Mouse (Mus musculus) frontal cortex, adult 2 months (tissue): Measurements from ENCODE around the gene Arid5b. TPM values are rescaled to one million over a fixed set of nuclear protein-coding genes. Genes with fewer than 3 reads are reported as not detected.
A peak's percentile ranks its signal among the peaks of the same experiment; 100 is the strongest.

Experiments
- DNase-seq, 2 experiments: peaks; one replicate each; pipeline ENCODE4 v3.0.0; 2022; ENCODE audit warnings: low spot score in 1 of 2; ENCODE audit errors: extremely low spot score in 1 of 2
- polyA plus RNA-seq: library from polyadenylated mRNA; depleted of rRNA; stranded (reverse); fragments of >200 nt; gene quantifications from 2 replicates; pipeline ENCODE4 v1.2.3, GENCODE M21; 2012

The Arid5b gene
- polyA plus RNA-seq, 1 experiment: 9.1 TPM

DNA sequence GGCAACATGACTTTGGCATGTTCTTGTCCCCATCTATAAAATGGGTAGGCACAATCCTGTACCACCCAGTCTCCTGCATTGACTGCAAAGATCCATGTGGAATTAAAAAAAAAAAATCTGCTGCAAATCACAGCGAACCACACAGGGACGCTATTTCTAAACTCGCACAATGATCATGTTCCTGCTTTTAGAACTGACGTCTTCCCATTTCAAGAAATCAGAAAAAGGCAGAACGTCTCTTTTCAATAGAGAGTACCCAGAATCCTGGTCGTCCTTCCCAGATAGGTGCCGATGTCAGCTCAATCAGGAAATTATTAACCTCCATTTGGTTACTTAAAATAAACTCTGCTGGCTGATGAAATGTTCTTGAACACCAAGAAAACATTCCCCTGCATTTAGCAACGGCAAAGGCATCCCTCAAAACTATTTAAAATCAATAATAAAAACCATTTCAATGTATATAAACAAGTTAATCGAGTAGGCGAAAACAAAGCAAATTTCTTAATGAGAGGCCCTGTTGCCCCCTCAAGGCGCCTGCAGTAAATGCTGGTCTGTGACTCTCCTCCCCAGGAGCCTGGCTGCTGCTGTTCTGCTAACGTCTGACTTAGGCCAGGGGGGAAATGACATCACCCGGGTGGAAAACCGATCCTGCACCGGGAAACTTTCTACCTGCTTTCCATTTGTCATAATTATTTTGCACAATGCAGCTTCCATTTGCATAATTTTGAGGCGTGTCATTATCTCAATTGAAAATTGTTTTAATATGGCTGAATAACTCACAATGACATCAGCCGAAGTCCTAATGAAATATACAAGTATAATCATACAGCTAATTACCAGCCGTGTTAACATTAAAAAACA lies 3.4 kb downstream of the Arid5b start:
- peak in 1 of 2 experiments; percentile 64 for DNase-seq

DNA sequence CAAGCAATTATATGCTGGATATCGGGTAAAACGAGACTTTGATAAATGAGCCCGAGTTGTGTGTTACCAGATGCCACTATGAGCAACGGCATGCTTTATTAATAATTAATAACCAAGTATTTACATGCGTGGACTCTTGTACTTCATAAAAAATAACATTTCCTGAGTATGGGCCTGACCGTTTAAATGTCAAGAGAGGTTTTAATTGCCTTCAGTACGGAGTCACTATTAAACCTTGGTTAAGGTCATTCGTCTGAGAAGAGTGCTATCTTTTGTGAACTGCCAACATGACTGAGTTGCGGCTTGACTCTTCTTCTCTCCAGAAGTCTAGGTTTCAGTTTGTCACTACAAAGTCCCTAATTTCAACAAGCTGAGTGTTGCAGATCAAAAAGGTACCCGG lies 8.8 kb downstream of the Arid5b start:
- DNase-seq: no peak

DNA sequence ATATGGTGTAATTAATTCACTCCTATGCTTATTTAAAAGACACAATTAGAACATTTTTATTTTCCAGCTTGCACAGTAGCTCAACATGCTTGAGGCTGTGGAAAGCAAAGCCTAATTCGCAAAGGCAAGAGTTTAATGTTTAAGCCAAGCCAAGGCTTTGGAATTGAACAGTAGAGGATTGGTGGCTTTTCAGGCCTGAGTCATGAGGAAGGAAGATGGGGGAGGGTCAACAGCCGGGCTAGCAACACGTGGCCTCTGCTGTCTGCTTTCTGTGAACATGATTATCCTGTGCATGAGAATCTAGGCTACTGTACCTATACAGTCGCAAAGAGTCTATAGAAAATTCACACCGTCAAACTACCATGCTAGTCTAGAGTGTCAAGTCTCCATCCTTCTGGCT lies 9.9 kb downstream of the Arid5b start:
- no peak for DNase-seq

DNA sequence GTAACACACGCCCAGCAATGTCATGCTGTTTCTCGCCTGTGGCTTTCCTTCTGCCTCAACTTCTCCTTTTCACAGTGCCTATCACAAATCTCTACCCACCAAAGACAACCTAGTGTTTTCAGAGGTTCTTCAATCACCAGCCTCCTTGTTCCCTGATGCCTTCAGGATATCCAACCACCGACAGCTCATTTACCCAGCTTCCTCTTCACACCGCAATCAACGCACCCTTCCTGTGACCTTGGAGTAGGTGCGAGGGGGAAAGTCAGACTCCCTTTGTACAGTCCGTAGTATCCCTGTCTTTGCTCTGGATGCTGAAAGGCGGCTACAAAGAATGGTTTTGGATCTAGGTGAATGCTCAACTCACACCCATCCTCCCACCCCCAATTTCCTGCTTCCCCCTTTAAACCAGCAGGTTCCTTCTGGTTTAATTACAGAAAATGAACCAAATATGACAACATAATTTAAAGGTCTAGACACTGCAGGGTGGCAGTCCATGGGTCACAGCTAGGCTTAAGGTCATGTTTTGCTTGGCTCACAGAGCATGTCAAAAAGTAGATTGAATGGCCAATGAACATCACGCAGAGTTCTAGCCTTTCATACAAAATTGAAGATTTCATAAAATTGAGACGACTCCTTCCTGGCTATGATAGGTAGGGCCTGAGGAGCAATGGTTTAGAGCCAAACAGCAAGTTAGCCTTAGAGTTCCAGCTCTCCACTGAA lies 14.4 kb downstream of the Arid5b start:
- DNase-seq: no peak

DNA sequence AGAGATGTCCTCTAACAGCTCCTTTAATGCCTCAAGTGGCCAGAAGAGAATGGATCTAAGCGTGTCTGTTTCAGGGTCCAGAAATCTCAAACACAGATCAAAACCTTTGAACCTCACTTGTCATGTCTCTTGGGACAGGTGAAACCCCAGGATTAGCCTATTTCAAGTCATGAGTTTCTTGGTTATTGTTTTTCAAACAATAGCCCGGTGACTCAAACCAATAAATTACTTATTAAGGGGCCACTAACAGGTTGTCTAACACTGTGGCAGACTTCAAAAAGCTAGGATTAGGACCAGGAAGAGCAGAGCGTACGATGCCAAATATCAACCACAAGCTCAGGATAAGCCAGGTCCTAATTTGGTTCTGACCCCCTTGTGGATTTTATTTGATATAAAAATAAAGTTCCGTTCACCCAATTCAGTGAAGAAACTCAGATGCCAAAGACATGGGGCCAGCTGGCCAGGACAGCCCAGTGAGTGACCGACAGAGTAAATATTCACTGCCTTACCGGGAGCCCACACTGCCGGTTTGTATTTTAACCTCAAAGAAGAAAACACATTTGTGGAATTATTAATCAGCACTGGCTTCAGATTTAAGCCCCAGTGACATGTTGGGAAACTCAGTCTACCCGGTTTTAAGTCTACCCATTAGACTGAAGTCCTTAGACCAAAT lies 15.1 kb downstream of the Arid5b start:
- no peak for DNase-seq

DNA sequence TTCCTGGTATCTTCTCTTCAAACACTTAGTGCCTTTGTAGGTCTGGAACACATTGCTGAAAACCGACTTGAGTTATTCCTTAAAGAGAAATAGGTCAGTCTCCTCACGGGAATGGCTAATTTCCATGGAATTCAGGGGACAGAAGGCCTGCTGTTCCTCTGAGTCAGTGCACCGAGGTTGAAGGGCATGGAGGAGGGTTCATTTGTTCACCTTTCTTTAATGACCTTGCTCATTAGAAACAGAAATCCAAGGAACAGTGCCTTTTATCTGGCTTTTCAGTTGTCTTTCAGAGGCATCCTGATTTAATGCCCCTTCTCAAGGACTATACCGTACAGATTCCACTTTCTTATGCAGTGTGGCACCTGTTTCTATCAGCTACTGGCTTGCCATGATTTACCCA lies 18.9 kb downstream of the Arid5b start:
- DNase-seq: no peak

DNA sequence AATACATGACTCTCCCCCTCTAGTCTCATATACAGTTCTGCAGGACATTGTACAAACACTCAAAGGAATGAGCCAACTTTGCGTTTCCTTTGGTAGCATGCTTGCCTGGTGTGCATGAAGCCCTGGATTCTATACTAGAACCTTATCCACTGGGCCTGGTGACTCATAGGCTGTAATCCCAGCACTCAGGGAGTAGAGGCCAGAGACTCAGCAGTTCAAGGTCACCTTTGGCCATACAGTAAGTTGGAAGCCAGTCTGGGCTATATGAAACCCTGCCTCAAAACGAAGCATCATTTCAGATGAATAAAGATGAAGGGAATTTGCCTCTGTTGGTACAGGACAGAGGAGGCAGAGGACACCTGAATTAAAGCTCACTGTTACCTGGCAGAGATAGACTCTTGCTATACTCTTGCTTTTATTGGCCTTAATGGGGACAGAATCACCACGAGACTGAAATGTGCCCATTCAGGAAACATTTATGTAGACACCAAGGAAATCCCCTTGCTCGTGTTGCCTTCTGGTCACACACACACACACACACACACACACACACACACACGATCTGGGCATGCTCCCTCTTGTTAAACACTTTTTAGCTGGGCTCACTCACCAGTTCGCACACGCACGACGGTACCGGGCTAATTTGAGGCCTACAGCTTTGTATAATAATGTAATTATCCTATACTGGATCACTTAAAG lies 21.0 kb downstream of the Arid5b start:
- DNase-seq: no peak

DNA sequence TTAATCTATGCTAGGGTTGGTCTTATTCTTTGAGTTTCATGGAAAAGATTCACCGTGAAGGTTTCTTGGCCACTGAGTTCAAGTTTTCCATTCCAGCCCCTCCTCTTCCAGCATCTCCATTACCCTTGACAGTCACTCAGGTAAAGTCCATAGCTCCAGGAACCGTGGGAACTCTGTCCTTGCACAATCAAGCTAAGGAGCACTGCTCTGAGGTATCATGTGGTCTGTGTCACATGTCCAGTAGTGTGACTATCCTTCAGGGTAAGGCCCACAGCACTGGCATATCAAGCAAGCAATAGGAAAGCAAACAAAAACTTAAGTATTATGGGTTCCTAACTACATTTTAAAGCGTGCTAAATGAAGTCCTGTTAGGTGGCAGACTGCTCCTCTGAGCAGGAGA lies 22.4 kb downstream of the Arid5b start:
- no peak for DNase-seq

DNA sequence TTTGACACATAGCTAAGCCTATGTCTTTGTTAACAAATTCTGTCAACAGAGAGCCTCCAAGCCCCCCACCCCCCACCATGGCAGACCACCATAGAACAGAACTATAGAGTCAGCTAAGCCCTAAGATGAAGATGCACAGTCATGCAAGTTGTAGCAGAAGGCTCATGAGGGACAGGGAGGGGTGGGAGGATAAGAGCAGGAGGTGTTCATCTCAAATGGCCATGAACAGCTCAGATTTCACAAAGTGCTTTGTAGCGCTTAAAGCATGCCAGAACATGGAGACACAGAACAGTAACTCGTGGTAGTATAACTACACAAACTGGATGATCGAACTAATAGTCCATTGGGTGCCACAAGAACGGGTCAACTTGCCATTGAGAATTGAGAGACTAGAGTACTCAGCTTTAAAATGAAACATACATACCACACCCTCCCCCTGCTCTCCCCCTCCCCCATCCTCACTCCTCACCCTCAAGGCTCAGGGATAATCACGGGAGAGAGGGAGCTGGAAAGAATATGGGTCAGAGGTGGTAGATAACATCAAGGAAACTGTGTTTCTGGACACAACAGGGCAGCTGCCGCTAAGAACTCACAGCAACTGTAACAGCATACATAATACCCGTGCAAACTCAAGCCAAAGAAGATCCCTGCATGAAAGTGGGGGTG lies 25.0 kb downstream of the Arid5b start:
- DNase-seq: no peak

DNA sequence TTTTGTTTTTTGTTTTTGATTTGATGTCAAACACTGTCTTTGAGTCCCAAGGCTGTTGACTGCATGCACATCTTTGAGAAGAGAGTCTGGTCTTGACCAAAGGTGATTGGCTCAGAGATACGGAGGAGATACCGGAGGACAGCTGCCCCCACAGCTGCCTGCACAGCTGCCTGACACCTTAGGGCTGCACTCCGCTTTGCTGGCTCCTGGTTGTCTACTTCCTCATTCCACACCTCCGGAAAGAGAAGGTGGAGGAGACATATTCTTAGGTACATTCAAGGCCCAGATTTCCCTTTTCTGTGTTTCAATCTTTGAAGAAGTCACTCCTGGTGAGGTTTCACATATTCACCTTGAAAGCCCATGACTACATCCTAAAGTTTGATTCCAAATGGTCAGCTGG lies 25.9 kb downstream of the Arid5b start:
- DNase-seq: no peak

DNA sequence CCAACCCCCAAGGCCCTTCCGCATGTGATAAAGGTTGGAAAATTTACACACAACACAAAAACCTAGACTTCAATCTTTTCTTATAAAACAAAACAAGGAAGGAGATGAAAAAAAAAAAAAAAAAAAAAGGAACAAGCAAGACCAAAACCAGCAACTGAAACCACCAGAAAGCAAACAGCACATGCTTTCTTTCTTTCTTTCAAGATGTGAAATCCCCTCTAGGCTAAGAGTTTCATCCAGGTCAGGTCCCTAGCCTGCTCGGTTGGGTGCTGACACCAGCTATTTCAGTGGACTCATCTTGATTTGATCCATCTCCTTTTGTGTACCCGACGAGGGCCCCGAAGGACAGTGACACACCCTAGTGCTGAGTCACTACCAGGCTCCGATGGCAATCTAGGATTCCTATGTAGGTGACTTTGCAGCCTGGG lies 29.2 kb downstream of the Arid5b start:
- no peak for DNase-seq

DNA sequence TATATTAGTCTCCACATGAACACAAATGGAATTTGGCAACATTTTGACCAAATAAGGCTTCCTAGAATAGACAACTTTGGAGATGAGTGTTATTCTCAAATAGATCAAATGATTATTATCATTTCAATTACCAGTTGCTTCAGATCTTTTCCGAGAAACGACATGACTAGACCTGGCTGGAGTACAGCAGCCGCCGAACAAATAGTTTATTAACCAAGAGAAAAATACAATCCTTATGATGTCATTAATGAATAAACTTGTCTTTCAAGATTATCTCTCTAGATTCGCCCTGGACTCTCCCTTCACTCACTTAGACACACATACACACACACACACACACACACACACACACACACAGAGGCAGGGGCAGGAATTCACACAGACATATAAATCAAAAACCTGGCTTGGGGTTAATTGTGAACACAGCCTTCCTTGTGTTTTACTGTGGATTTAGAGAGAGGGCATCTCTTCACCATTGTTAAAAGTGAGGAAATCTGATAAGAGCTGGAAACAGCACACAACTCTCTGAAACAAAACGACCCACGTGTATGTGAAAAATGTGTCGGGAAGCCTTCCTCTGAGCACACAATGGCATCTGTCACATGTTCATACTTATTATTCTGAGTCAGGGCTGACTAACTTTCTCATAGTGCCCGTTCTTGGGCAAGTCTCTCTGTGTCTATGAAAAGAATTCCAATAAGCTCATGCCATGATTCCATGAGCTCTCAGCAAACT lies 30.1 kb downstream of the Arid5b start:
- no peak for DNase-seq

DNA sequence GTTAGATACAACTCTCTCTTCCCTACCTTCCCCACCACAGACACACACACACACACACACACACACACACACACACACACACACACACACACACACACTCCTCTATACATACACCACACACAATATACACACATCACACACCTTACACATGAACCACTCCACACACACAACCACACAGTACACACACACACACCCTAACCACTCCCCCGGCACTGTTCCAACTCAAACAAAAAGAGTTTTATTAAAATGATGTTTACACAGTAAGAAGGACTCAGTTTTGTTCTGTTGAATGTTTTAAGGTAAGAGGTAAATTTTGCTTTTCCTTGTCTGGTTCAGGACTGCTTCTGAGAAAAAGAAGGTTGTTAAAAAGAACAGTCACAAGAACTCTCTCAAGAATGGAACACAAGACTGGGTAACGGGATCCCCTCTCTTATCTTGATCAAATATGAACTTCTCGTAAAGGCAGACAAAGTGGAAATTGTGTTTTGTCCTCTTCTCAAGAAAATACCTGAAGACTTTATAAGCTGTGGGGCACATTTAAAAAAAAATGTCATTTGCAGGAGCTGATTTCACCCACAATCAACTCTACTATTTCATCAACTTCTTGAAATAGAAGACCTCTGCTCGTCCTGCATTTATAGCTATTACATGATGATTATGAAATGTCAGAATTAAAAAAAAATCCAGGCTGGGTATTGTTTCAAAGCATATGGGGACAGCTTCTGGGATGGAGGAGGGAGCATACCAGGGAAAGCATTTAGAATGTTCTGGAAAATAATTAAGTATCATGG lies 30.9 kb downstream of the Arid5b start:
- no peak for DNase-seq

DNA sequence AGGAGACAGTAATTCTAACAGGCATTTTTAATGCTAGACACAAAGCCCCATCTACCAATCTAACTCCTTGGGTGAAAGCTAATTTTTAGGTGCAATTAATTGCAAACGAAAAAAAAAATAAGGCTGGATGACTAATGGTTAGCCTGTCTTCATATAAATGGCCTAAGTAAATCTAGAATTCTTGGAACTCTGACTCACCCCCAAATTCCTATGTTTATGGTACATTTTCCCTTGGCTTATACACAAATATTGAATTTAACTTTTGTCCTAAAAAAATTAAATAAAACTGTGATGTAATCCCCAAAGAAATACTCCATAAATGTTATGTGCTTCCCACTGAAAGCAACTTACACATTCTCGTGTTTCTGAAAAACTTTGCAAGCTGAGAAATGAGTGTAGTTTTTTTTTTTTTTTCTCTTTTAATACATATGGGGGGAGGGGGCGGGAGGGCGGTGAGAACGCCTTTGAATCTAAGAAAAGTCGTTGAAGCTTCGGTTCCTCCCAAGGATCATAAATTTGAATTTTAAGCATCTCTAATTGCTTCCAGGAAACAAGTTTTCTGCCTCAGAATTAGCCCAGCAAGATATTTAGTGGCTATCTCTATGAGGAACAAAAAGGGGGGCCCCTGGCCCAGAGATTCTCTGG lies 31.8 kb downstream of the Arid5b start:
- DNase-seq: no peak

DNA sequence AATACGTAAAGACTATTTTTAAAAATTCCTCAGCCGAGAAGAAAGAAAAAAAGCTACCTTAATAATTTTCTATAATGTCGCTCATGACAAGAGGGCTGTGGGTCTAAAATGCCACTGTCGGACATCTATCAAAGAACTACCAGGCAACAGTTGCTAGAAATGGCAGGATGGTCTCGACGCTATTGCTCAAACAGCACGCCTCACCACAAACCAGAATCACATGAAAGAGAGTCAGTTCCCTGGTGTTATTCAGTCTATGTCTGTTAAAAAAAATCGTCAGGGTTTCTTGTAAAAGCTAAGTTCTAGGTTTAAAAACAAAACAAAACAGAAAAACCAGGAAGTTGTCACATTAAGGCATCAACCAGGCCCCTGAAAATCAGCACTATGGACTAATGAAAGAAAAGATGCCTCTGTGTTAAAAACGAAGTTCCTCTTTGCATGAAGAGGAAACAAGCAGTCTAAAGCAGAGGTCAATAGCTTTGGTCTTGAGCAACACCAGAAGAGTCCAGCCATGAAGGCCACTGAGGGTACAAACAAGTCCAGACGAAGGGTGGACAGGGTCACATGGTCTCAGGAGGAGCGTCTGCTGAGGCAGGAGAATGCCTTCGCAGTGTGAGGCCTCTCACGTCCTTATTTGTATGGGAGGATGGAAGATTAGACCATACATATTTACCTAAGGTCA lies 37.6 kb downstream of the Arid5b start:
- DNase-seq: no peak

DNA sequence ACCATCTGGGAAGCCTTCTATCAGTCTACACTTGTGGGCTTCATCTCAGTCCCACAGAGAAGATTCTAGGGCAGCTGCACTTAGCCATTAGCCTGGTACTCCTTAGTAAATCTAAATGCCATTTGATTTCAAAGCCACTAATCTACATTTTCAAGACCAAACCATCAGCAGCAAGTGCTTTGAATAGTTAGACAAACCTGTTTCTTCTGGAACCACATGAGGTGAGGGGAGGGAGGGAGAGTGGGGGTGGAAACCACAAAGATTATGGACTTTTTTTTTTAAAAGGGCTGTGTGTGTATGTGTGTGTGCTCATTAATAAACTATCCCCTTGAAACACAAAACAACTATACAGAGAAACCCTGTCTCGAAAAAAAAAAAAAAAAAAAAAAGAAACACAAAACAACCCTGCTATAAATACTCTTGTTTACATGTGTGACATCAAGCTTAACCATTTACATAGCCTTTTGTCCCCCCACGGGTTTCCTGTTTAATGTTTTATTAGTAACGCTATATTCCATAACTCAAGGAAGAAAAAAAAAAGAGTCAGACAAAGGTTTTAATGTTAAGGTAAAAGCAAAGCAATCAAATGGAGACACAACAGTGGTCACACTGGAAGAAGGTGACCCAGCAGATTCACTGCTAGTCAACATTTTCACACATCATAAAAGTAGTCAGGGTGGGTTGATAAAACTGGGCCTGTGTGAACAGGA lies 38.3 kb downstream of the Arid5b start:
- DNase-seq: no peak

DNA sequence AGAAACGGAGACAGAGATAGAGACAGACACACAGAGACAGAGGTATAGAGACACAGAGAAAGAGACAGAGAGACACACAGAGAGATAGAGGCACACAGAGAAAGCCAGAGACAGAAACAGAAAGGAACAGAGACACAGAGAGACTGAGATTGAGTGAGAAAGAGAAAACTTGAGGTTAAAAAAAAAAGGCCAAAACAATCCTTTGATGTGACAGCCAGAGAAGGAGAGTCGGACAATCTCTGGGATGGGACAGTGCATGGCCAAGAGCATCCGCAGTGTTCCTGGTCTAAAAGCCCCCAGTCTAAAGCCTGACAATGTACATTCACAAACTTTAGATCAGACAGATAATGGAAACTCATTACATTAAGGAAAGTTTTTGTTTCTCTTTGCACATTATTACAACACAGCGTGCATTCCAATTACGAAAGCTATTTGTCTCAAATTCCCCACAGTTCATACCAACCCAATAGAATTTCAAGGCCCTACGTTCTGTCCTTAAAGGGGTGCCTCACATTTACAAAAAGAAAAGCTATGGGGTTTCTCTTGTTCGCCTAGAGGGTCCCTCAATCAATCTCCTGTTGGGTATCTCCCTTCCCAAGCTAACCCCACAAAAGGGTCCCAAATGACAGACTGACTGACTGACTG lies 39.0 kb downstream of the Arid5b start:
- DNase-seq: no peak
